Mouse (Mus musculus): ENCODE results near the gene Akap5.

Gene Akap5

DNA sequence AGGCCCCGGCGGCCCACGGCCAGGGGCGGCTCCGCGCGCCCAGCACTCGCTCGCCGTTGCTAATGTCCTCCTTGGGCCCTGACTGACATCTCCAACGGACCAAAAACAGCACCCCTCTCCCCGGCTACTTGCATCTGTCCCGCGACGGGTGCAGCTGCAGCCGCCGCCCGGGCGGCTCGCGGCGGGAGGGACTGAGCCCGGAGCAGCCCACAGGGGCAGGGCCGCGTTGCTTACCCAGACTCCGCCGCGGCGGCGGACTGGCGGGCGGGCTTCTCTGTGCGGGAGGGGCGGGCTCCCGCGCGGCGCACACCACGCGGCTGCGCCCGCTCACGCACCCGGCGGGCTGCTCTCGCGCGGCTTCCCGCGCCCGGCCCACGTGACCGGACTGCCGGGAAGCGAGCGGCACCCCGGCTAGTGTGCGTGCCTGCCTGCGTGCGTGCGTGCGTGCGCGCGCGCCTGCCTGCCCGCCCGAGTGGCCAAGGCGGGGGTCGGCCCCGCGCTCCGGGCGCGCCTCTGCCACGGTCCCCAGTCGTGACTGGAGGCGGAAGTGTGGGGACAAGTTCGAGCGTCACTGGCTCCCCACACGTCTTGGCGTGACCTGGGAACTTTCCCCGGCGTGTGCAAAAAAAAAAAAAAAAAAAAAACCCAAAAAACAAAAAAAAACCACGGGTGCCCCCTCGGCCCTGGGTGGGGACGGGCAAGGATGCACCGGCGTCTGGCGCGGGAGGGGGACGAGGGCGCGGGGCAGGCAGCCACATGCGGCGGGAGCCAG is 44.7 kb downstream of the Akap5 start, which contains the start of gene Zbtb25:
Gene Zbtb25, minus strand, starts transcription at position 397 of the 772 bp plus-strand sequence.
- DNase-seq (ENCODE audit: low read depth): peak; percentile 90

DNA sequence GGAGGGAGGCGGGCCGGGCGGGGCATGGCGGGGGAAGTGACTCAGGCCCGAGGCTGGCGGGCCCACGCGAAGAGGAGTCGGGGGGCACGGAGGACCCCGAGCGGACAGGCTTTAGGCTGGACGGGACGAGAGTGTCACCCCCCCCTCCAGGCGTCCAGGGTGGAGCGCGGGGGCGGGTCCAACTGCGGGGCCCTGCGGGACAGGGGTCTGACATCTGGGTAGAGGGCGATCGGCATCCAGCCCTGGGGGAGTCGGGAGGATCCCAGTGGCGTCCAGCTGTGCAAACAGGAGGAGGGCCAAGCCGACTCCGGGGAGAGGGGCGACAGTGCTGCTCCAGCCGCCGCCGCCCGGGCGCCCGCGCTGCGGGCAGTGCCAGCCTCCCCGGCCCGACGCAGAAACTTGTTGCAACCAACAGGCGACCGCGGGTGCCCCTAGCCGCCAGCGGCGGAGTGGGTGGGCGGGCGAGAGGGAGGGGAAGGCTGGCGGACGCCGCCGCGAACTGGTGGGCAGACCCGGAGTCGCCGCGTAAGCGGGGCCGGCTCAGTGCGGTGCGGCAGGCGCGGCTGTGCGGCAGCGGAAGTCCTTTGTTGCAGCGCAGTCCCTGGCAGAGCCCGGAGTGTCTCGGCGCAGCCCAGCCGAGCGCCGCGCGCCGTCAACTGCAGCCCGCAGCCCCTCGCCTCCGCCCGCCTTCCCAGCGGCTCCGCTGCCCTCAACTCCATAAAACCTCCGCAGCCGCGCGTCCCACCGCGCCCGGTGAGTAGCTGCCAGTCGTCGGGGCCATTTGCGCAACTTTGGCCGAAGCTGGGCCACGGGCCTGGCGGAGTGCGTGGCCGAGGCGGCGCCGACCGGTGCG is 45.5 kb downstream of the Akap5 start, which contains the start of gene Zbtb1:
Gene Zbtb1, plus strand, starts transcription at position 289 of the 853 bp plus-strand sequence.
- DNase-seq (ENCODE audit: low read depth): peak; percentile 86

- DNase-seq (ENCODE audit: low read depth): peak; percentile 83
Observed at GRCm38 (mm10) chr12:76370831-76371571, 46.3 kb downstream of the Akap5 start.

DNA sequence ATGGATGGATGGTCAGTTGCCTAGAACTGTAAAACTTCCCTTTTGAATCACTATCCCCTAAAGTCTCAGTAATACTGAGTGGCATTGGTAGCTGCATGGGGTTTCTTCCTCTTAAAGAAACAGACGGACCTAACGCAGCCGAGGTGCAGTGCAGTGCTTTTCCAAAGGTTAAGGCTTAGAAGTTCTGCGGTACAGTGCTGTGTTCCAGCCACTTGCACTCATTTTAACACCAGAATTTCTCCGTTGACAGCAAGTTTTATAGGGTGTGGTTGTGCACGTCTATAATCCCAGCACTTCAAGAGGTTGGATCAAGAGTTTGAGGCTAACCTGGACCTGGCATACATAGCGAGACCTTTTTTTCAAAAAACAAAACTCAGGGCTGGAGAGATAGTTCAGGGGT is 47.4 kb downstream of the Akap5 start:
- peak; percentile 58 for DNase-seq (ENCODE audit: low read depth)

GRCm38 (mm10) chr12:76372881-76373818 is 48.5 kb downstream of the Akap5 start:
- DNase-seq (ENCODE audit: low read depth): peak; percentile 84

DNA sequence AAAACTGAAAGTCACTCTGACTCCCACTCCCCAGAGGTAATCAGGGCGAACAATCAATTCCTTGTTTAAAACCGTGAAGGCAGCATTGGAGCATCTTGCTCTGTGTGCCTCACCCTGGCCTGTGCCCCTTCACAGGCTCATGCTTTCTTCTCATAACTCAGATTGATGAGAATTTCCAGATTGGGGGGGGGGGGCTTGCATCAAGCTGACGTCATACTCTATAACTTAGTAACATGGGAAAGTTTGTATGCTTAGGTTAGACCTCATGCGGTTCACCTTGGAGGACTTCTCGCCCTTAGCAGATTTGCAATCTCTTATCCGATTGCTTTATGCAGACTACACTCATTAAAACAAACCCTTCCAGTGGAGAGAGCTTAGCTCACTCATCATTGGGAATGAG is 49.3 kb downstream of the Akap5 start:
- peak; percentile 85 for DNase-seq (ENCODE audit: low read depth)

- DNase-seq (ENCODE audit: low read depth): peak; percentile 28
Observed at GRCm38 (mm10) chr12:76374911-76375310, 50.2 kb downstream of the Akap5 start.

DNA sequence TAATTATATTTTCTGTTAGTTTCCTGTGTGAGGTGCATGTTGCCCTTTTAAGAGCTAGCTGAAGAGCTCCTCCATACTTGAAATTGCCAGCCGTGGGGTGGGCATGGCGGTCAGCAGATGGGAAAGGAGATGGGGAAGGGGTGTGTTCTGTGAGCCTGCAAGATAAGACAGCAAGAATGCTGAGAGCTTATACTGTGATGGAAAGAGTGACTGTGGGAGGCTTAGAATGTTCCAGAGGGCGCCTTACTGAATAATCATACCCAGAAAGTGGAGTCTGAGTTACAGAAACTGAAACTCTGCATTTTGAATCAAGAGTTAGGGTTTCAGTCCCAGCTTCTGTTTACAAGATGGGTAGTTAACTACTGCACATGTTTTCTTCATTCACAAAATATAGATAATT is 50.8 kb downstream of the Akap5 start:
- DNase-seq (ENCODE audit: low read depth): peak; percentile 86

GRCm38 (mm10) chr12:76376649-76377048 is 52.0 kb downstream of the Akap5 start:
- DNase-seq (ENCODE audit: low read depth): peak; percentile 88

DNA sequence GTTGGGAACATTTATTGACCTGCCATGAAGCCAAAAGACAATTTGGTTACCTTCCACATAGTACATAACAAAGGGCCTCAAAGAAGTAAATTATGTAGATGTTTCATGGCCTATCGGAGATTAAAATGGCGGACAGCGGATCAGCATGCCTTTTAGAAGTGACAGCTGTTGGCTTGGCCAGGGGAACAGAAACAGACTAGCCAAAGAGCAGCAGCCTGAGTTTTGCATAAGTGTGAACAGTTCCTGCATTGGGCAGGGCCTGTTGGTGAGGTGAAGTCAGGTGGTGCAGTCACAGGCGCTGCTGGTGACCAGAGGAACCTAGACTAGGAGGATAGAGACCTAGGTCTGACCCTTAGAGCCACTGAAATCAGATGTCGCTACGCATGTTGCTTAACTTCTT is 52.4 kb downstream of the Akap5 start:
- DNase-seq (ENCODE audit: low read depth): no peak

- DNase-seq (ENCODE audit: low read depth): peak; percentile 71
Observed at GRCm38 (mm10) chr12:76377726-76378125, 53.0 kb downstream of the Akap5 start.

GRCm38 (mm10) chr12:76378556-76378955 is 53.9 kb downstream of the Akap5 start:
- DNase-seq (ENCODE audit: low read depth): peak; percentile 37

DNA sequence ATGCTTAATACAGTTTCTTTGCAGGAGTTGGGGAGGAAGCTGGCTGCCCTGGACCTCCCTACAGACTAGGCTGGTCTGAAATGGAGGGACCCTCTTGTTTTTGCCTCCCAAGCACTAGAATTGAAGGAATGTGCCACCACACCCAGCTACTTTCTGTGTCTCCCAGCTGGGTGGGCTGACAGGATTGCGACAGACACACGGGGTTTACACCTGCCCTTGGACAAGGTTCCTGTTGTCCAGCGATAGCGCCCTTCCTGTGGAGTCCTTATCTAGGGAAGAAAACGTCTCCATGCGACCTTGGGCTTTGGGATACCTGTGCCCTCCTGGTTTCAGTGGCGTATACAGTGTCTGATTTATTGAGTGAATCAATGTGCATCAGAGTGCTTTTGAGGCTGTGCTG is 55.5 kb downstream of the Akap5 start:
- DNase-seq (ENCODE audit: low read depth): peak; percentile 22
